Comparison of ENCODE assay signal across 13 mouse cellular contexts in the genomic region with DNA sequence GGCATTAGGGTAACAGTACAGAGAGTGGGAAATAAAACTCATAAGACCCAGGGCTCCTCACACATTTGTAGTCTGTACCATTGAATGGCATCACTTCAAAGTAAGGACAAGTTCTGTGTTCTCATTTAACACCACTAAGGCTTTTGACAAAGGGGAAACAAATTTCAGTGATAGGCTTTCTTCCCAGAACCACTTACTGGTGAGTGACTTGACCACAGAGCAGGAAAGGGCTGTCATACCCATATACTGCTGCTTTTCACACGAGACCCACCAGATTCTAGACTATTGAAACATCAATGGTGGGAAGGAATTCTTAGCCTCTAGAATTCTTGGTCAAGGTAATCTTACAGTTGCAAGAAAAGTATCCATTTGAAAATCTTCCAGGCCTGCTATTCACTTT. TPM values are rescaled to one million over a fixed set of nuclear protein-coding genes. Genes with fewer than 3 reads are reported as not detected.
"Had no signal": no experiment of that assay in that cellular context is flagged by ENCODE, and none has a peak within 500 bp of the region (broad histone marks: within the 10 kb centered on the region; RNA-seq: fewer than 3 reads in every experiment).

No protein-coding gene starts in this region.

- DNase-seq: retina, postnatal 1 day; right cerebral cortex, adult 18-20 months; right cerebral cortex, postnatal 14 days; right cerebral cortex, postnatal 25 days; right cerebral cortex, postnatal 4 days; spleen, adult 18-20 months; thymus, adult 18-20 months; thymus, adult 2 months; thymus, postnatal 14 days; thymus, postnatal 25 days; thymus, postnatal 36 days; thymus, postnatal 4 days had no signal

RNA-seq across cellular contexts. Expression of gene Olfr90, which starts 3.9 kb away (rescaled TPM):
- total RNA-seq: neutrophil, adult 5-6 weeks had no signal

RNA-seq across cellular contexts. Expression of gene Olfr91, which starts 5.9 kb away (rescaled TPM):
- total RNA-seq: neutrophil, adult 5-6 weeks had no signal

RNA-seq across cellular contexts. Expression of gene Olfr92, which starts 27.7 kb away (rescaled TPM):
- total RNA-seq: neutrophil, adult 5-6 weeks had no signal
